Mouse (Mus musculus): ENCODE data around the gene Tmem109. TPM values are rescaled to one million over a fixed set of nuclear protein-coding genes. Genes with fewer than 3 reads are reported as not detected.

The Tmem109 gene
- polyA plus RNA-seq, 1 experiment, result 40.3 TPM

DNA sequence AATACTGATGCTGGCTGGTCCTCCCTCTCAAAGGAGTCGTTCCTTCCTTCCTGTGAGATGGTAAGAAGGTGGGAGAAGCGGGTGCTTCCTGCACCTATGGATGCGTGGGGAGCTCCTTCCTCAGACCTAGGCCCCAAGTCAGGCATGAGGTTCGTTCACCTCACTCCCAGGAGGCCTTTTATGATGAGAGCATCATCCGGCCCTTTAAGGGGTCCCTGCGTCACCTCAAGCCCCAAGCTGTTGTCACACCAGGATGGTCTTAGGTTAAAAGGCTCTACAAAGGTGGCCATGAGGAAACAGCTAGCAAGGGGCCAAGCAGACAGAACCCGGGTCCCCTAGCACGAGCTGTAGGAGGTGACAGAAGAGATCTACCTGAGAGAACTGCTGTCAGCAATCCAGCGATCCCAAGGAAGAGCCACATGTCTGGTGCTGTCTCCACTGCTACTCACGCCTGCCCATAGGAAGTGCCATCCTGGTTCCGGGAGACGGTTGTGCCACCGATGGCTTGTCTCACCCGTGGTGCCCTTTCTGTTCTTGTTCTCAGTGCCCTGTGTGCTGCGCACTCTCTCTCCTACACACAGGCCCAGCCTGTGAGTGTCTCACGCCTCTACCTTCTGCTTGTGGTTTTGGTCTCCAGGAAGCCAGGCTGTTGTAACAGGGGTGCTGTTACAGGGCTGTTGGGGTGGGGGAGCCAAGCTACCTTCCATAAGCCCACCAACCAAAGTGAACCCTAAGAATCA lies 52.2 kb downstream of the Tmem109 start, which contains the start of gene Cd6:
TSS of gene Cd6 (minus strand) at position 623 of the 740 bp plus-strand sequence.
- H3K36me3 ChIP-seq (ENCODE audit: control insufficient read depth, insufficient read depth, low read length), result no peaks in the 10 kb centered on the region

DNA sequence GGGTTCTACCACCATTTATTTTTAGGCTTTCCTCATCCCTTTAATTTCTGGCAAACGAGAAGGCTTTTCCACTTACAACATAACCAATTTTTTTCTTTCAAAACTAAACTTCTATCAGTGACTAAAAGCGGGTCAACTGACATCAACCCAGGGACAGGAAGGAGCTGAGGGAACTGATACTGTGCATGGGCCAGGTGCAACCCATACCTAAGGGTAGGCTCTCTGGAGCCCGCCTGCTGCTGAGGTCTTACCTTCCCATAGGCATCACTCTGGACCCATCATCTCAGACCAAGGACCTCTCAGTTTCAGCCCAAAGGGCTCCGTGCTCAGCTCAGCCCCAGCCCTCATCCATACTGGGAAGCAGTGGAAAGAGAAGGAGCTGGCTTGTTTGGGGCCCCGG lies 53.5 kb downstream of the Tmem109 start:
- Histone ChIP-seq H3K4me1 (ENCODE audit: control insufficient read depth, insufficient read depth, low read length) (peaks cover 9% of the 10 kb centered on the region), H3K27ac (ENCODE audit: control insufficient read depth, insufficient read depth, low read depth, low read length) (no peak overlapping the region), H3K36me3 (ENCODE audit: control insufficient read depth, insufficient read depth, low read length) (no peaks in the 10 kb centered on the region), H3K4me3 (ENCODE audit: control insufficient read depth, low read depth, low read length) (no peak overlapping the region), H3K27me3 (ENCODE audit: control insufficient read depth, insufficient read depth, low read length) (no peaks in the 10 kb centered on the region)
- TF ChIP-seq CTCF (IDR thresholded peaks at IDR 0.05; ENCODE audit: control insufficient read depth, insufficient read depth, insufficient replicate concordance, low read depth, low read length) (no peak), POLR2A (IDR thresholded peaks at IDR 0.05; ENCODE audit: control insufficient read depth, low read depth, low read length) (no peak)

More for the DNA sequence above, 52.2 kb downstream of the Tmem109 start, which contains the start of gene Cd6:
- Histone ChIP-seq H3K4me3 (ENCODE audit: control insufficient read depth, low read depth, low read length) (no peak within 1 kb of the TSS), H3K27ac (ENCODE audit: control insufficient read depth, insufficient read depth, low read depth, low read length) (no peak within 1 kb of the TSS), H3K27me3 (ENCODE audit: control insufficient read depth, insufficient read depth, low read length) (no peaks in the 10 kb centered on the region), H3K4me1 (ENCODE audit: control insufficient read depth, insufficient read depth, low read length) (peaks cover 9% of the 10 kb centered on the region)
- no peak for TF ChIP-seq POLR2A (IDR thresholded peaks at IDR 0.05; ENCODE audit: control insufficient read depth, low read depth, low read length)
- no peak for TF ChIP-seq CTCF (IDR thresholded peaks at IDR 0.05; ENCODE audit: control insufficient read depth, insufficient read depth, insufficient replicate concordance, low read depth, low read length)

DNA sequence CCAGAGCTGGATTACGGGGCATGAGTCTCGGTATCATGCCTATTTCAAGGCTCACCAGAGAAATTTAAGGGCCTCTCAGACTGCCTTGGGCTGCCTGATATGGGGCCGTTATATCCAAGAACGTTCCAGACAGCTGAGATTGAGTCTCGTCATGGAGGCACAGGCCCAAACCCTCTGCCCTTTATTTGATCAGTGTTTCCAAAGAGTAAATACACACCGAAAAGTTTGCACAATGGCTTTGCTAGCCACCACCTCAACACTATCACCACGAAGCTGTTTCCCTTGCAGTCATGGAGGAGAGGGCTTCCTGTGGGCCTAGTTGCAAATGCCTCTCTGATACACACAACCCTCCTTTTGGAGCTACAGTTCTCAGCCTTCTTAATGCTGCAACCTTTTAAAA lies 57.7 kb downstream of the Tmem109 start:
- Histone ChIP-seq H3K36me3 (ENCODE audit: control insufficient read depth, insufficient read depth, low read length) (no peaks in the 10 kb centered on the region), H3K4me3 (ENCODE audit: control insufficient read depth, low read depth, low read length) (no peak overlapping the region), H3K27ac (ENCODE audit: control insufficient read depth, insufficient read depth, low read depth, low read length) (no peak overlapping the region), H3K4me1 (ENCODE audit: control insufficient read depth, insufficient read depth, low read length) (peaks cover 3% of the 10 kb centered on the region), H3K27me3 (ENCODE audit: control insufficient read depth, insufficient read depth, low read length) (no peaks in the 10 kb centered on the region)
- TF ChIP-seq POLR2A (IDR thresholded peaks at IDR 0.05; ENCODE audit: control insufficient read depth, low read depth, low read length) (no peak), CTCF (IDR thresholded peaks at IDR 0.05; ENCODE audit: control insufficient read depth, insufficient read depth, insufficient replicate concordance, low read depth, low read length) (no peak)

- H3K36me3 ChIP-seq (ENCODE audit: control insufficient read depth, insufficient read depth, low read length), result no peaks in the 10 kb centered on the region
- H3K27ac ChIP-seq (ENCODE audit: control insufficient read depth, insufficient read depth, low read depth, low read length), result no peak overlapping the region
- peaks cover 8% of the 10 kb centered on the region for H3K4me1 ChIP-seq (ENCODE audit: control insufficient read depth, insufficient read depth, low read length)
- no peak overlapping the region for H3K4me3 ChIP-seq (ENCODE audit: control insufficient read depth, low read depth, low read length)
- no peak for TF ChIP-seq POLR2A (IDR thresholded peaks at IDR 0.05; ENCODE audit: control insufficient read depth, low read depth, low read length)
- no peaks in the 10 kb centered on the region for H3K27me3 ChIP-seq (ENCODE audit: control insufficient read depth, insufficient read depth, low read length)
These were observed 59.3 kb downstream of the Tmem109 start for GRCm38 (mm10) chr19:10822534-10822933.

GRCm38 (mm10) chr19:10821319-10821718 lies 60.5 kb downstream of the Tmem109 start:
- peaks cover 7% of the 10 kb centered on the region for H3K4me1 ChIP-seq (ENCODE audit: control insufficient read depth, insufficient read depth, low read length)
- H3K36me3 ChIP-seq (ENCODE audit: control insufficient read depth, insufficient read depth, low read length), result no peaks in the 10 kb centered on the region
- no peak overlapping the region for H3K27ac ChIP-seq (ENCODE audit: control insufficient read depth, insufficient read depth, low read depth, low read length)
- no peaks in the 10 kb centered on the region for H3K27me3 ChIP-seq (ENCODE audit: control insufficient read depth, insufficient read depth, low read length)
- H3K4me3 ChIP-seq (ENCODE audit: control insufficient read depth, low read depth, low read length), result no peak overlapping the region
- no peak for TF ChIP-seq POLR2A (IDR thresholded peaks at IDR 0.05; ENCODE audit: control insufficient read depth, low read depth, low read length)
- TF ChIP-seq CTCF (IDR thresholded peaks at IDR 0.05; ENCODE audit: control insufficient read depth, insufficient read depth, insufficient replicate concordance, low read depth, low read length), result no peak

Other genes starting within 250 kb of the Tmem109 start
- 1.3 and 2.2 TPM in 2 replicates for gene Vwce, start 247.8 kb downstream of the Tmem109 start, polyA plus RNA-seq (2012; rRNA removed)
- 0.10 and 0.20 TPM in 2 replicates for gene Pga5, start 203.9 kb downstream of the Tmem109 start, polyA plus RNA-seq (2012; rRNA removed)
- gene Vps37c, start 193.3 kb downstream of the Tmem109 start, polyA plus RNA-seq (2012; rRNA removed), result 29.0 and 33.6 TPM in 2 replicates
- gene Cd5, start 143.0 kb downstream of the Tmem109 start, polyA plus RNA-seq (2012; rRNA removed), result 0.06 and 0.18 TPM in 2 replicates
- gene Cd6, start 51.9 kb downstream of the Tmem109 start, polyA plus RNA-seq (2012; rRNA removed), result not detected in 2 replicates
- gene Slc15a3, start 42.3 kb downstream of the Tmem109 start, polyA plus RNA-seq (2012; rRNA removed), result 0.43 and 0.67 TPM in 2 replicates
- 2.6 and 3.1 TPM in 2 replicates for gene Tmem132a, start 12.1 kb downstream of the Tmem109 start, polyA plus RNA-seq (2012; rRNA removed)
- 86.2 and 86.5 TPM in 2 replicates for gene Prpf19, start 13.2 kb upstream of the Tmem109 start, polyA plus RNA-seq (2012; rRNA removed)
- 0.15 and 0.24 TPM in 2 replicates for gene Zp1, start 38.6 kb upstream of the Tmem109 start, polyA plus RNA-seq (2012; rRNA removed)
- gene Ptgdr2, start 55.2 kb upstream of the Tmem109 start, polyA plus RNA-seq (2012; rRNA removed), result 0.88 and 1.2 TPM in 2 replicates
- 13.5 and 15.3 TPM in 2 replicates for gene Ccdc86, start 67.3 kb upstream of the Tmem109 start, polyA plus RNA-seq (2012; rRNA removed)
- 0.48 and 2.2 TPM in 2 replicates for gene Ms4a10, start 92.7 kb upstream of the Tmem109 start, polyA plus RNA-seq (2012; rRNA removed)
- 0.11 and 0.65 TPM in 2 replicates for gene Ms4a15, start 111.2 kb upstream of the Tmem109 start, polyA plus RNA-seq (2012; rRNA removed)
- 0.83 and 1.2 TPM in 2 replicates for gene Ms4a18, start 136.0 kb upstream of the Tmem109 start, polyA plus RNA-seq (2012; rRNA removed)
- 0.28 and 0.45 TPM in 2 replicates for gene Ms4a8a, start 199.1 kb upstream of the Tmem109 start, polyA plus RNA-seq (2012; rRNA removed)
- gene 1700017D01Rik, start 248.9 kb upstream of the Tmem109 start, polyA plus RNA-seq (2012; rRNA removed), result 408 and 421 TPM in 2 replicates

Measured in testis, adult 2 months (tissue).